Mouse (Mus musculus) embryonic facial prominence, embryonic 14.5 days (tissue): ENCODE results near the gene Slc35f2. TPM values are rescaled to one million over a fixed set of nuclear protein-coding genes. Genes with fewer than 3 reads are reported as not detected.

ENCODE experiments used
- ATAC-seq: fragments of 200-750 bp; cut with Nextera tagmentation; 2 replicates; pipeline ENCODE4 v1.8.0; 2017; ENCODE audit warnings: low read depth, moderate number of reproducible peaks, moderate TSS enrichment
- DNase-seq: peaks from one replicate; pipeline ENCODE4 v3.0.0-alpha.2; 2015; ENCODE audit warnings: low spot score
- H3K27ac ChIP-seq: fragments of 300-500 bp; sonication (generic); replicated peaks from 2 replicates; pipeline ENCODE4 v1.5.1; 2014; ENCODE audit warnings: low read depth, mild to moderate bottlenecking, low read length, moderate library complexity
- H3K27me3 ChIP-seq: fragments of 300-500 bp; sonication (generic); replicated peaks from 2 replicates; pipeline ENCODE4 v1.6.1; 2014; ENCODE audit warnings: low read length; ENCODE audit not compliant: control insufficient read depth, insufficient read depth
- H3K36me3 ChIP-seq: fragments of 300-500 bp; sonication (generic); 2 replicates; pipeline ENCODE4 v1.6.1; 2014; ENCODE audit warnings: low read length, mixed read lengths; ENCODE audit not compliant: control insufficient read depth, insufficient read depth
- H3K4me1 ChIP-seq: fragments of 300-500 bp; sonication (generic); 2 replicates; pipeline ENCODE4 v1.6.1; 2014; ENCODE audit warnings: antibody characterized with exemption, low read length; ENCODE audit not compliant: control insufficient read depth, insufficient read depth
- H3K4me2 ChIP-seq: fragments of 300-500 bp; sonication (generic); 2 replicates; pipeline ENCODE4 v1.6.1; 2014; ENCODE audit warnings: low read depth, mild to moderate bottlenecking, low read length, moderate library complexity, mixed read lengths
- H3K4me3 ChIP-seq: fragments of 300-500 bp; sonication (generic); 2 replicates; pipeline ENCODE4 v1.5.1; 2014; ENCODE audit warnings: low read depth, mild to moderate bottlenecking, low read length
- H3K9ac ChIP-seq: fragments of 300-500 bp; sonication (generic); 2 replicates; pipeline ENCODE4 v1.6.1; 2014; ENCODE audit warnings: low read depth, mild to moderate bottlenecking, low read length, moderate library complexity, mixed read lengths
- H3K9me3 ChIP-seq: fragments of 300-500 bp; sonication (generic); 2 replicates; pipeline ENCODE4 v1.6.1; 2016; ENCODE audit warnings: low read length; ENCODE audit not compliant: control insufficient read depth
- WGBS: fragments of 180-500 bp; shearing (Covaris S2); extraction: QIAGEN DNeasy Blood & Tissue Kit; methylation state at CpG from one replicate; pipeline ENCODE4 v1.1.7; 2014; 5-methylcytosine and 5-hydroxymethylcytosine counted together
- polyA plus RNA-seq: library from polyadenylated mRNA; unstranded; fragments of >200 nt; fragmentation: Nextera tagmentation; extraction: Ambion mirVana; gene quantifications from 2 replicates; pipeline ENCODE4 v1.2.1, GENCODE M21; 2014

Gene Slc35f2
- polyA plus RNA-seq, 1 experiment from 2014 or later = 4.3 TPM

- Histone ChIP-seq H3K9ac (no peak overlapping the region), H3K36me3 (no peaks in the 10 kb centered on the region), H3K4me1 (no peaks in the 10 kb centered on the region), H3K4me3 (no peak overlapping the region), H3K4me2 (no peak overlapping the region), H3K27ac (no peak overlapping the region), H3K9me3 (no peaks in the 10 kb centered on the region), H3K27me3 (no peaks in the 10 kb centered on the region)
- DNase-seq = no peak
- WGBS = 47% methylated on average over 3 of the region's 3 CpGs
- no peak for ATAC-seq
Measured at GRCm38 (mm10) chr9:53835039-53835438, 63.7 kb downstream of the Slc35f2 start.

DNA sequence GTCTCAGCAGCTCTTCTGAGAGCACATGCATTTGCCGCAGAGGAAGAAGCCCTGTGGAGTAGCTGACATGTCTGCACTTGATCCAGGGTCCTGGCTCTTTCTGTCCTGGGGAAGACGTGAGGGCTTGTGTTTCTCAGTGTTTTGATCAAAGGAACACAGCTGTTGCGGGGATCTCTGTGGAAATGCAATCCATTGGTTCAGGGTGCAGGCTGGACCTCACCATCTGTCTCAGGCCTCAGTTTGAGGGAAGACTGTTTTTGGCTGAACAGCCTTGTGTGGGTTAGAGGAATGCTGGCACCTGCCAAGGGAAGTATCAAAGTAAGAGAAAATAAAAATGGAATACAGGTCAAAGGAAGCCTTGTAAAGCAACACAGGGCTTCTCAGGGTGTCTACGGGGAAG, 64.6 kb downstream of the Slc35f2 start:
- ATAC-seq (peak; percentile 41; the same call in 1 of the 2 replicates), DNase-seq (peak; percentile 58)
- WGBS = 41% methylated on average over 4 of the region's 4 CpGs
- Histone ChIP-seq H3K9ac (no peak overlapping the region), H3K4me3 (no peak overlapping the region), H3K27me3 (no peaks in the 10 kb centered on the region), H3K27ac (no peak overlapping the region), H3K4me1 (no peaks in the 10 kb centered on the region), H3K4me2 (no peak overlapping the region), H3K36me3 (no peaks in the 10 kb centered on the region), H3K9me3 (no peaks in the 10 kb centered on the region)

GRCm38 (mm10) chr9:53838816-53839215, 67.5 kb downstream of the Slc35f2 start:
- WGBS = 65% methylated on average over 8 of the region's 8 CpGs
- no peaks in the 10 kb centered on the region for H3K9me3 ChIP-seq
- H3K27ac ChIP-seq = no peak overlapping the region
- H3K4me2 ChIP-seq = no peak overlapping the region
- H3K4me1 ChIP-seq = no peaks in the 10 kb centered on the region
- DNase-seq (no peak), ATAC-seq (no peak)
- H3K9ac ChIP-seq = no peak overlapping the region
- no peak overlapping the region for H3K4me3 ChIP-seq
- H3K36me3 ChIP-seq = no peaks in the 10 kb centered on the region
- H3K27me3 ChIP-seq = no peaks in the 10 kb centered on the region

GRCm38 (mm10) chr9:53848548-53848947, 77.2 kb downstream of the Slc35f2 start:
- Histone ChIP-seq H3K27ac (no peak overlapping the region), H3K9me3 (no peaks in the 10 kb centered on the region), H3K36me3 (no peaks in the 10 kb centered on the region), H3K4me1 (no peaks in the 10 kb centered on the region), H3K9ac (no peak overlapping the region), H3K4me2 (no peak overlapping the region), H3K4me3 (no peak overlapping the region), H3K27me3 (no peaks in the 10 kb centered on the region)
- no peak for DNase-seq
- no peak for ATAC-seq
- 68% methylated on average over 8 of the region's 8 CpGs for WGBS

DNA sequence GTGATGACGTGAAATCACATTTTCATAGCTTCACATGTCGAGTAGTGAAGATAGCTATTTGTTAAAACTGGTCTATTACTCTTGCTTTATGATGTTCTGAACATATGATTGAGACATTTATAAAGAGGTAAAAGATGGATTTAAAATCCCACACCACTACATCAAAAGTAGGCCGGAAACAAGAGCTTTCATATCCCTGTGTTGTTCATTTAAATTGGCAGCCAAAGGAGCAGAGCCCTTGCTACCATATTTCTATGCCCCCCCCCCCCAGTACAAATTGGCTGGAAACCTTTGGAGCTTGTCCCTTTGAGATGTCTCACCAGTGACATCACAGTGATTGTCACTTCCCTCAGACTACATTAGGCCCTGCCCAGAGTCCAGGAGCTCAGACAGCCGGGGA, 78.5 kb downstream of the Slc35f2 start, which contains the start of gene Sln:
Sln (plus strand) TSS at position 301 of the 400 bp plus-strand sequence.
- no peak for ATAC-seq
- no peaks in the 10 kb centered on the region for H3K36me3 ChIP-seq
- H3K27me3 ChIP-seq = no peaks in the 10 kb centered on the region
- DNase-seq = no peak
- H3K9ac ChIP-seq = no peak within 1 kb of the TSS
- no peak within 1 kb of the TSS for H3K4me3 ChIP-seq
- H3K4me1 ChIP-seq = no peaks in the 10 kb centered on the region
- H3K9me3 ChIP-seq = no peaks in the 10 kb centered on the region
- H3K27ac ChIP-seq = no peak within 1 kb of the TSS
- H3K4me2 ChIP-seq = no peak within 1 kb of the TSS
- 88% methylated on average over 4 of the region's 4 CpGs for WGBS

GRCm38 (mm10) chr9:53852158-53852557, 80.8 kb downstream of the Slc35f2 start:
- H3K27me3 ChIP-seq = no peaks in the 10 kb centered on the region
- no peak overlapping the region for H3K4me3 ChIP-seq
- no peak overlapping the region for H3K9ac ChIP-seq
- no peak overlapping the region for H3K4me2 ChIP-seq
- no peaks in the 10 kb centered on the region for H3K4me1 ChIP-seq
- no peak overlapping the region for H3K27ac ChIP-seq
- H3K36me3 ChIP-seq = no peaks in the 10 kb centered on the region
- ATAC-seq = peak; percentile 57; the same call in 1 of the 2 replicates
- 76% methylated on average over 4 of the region's 4 CpGs for WGBS
- H3K9me3 ChIP-seq = no peaks in the 10 kb centered on the region
- DNase-seq = peak; percentile 59

GRCm38 (mm10) chr9:53853672-53854071, 82.3 kb downstream of the Slc35f2 start:
- no peak for DNase-seq
- Histone ChIP-seq H3K36me3 (no peaks in the 10 kb centered on the region), H3K4me3 (no peak overlapping the region), H3K9ac (no peak overlapping the region), H3K9me3 (no peaks in the 10 kb centered on the region), H3K4me2 (no peak overlapping the region), H3K27ac (no peak overlapping the region), H3K27me3 (no peaks in the 10 kb centered on the region), H3K4me1 (no peaks in the 10 kb centered on the region)
- no peak for ATAC-seq
- 80% methylated on average over 1 of the region's 1 CpGs for WGBS

- WGBS = 92% methylated on average over 1 of the region's 1 CpGs
- H3K27ac ChIP-seq = no peak overlapping the region
- no peaks in the 10 kb centered on the region for H3K9me3 ChIP-seq
- no peak overlapping the region for H3K4me2 ChIP-seq
- H3K9ac ChIP-seq = no peak overlapping the region
- no peaks in the 10 kb centered on the region for H3K27me3 ChIP-seq
- no peak for DNase-seq
- H3K4me1 ChIP-seq = no peaks in the 10 kb centered on the region
- ATAC-seq = no peak
- H3K4me3 ChIP-seq = no peak overlapping the region
- H3K36me3 ChIP-seq = no peaks in the 10 kb centered on the region
Measured at GRCm38 (mm10) chr9:53854525-53854924, 83.2 kb downstream of the Slc35f2 start.

- Histone ChIP-seq H3K27ac (no peak overlapping the region), H3K4me3 (no peak overlapping the region), H3K9me3 (no peaks in the 10 kb centered on the region), H3K4me1 (no peaks in the 10 kb centered on the region), H3K27me3 (no peaks in the 10 kb centered on the region), H3K36me3 (no peaks in the 10 kb centered on the region), H3K4me2 (no peak overlapping the region), H3K9ac (no peak overlapping the region)
- ATAC-seq = no peak
- DNase-seq = no peak
- 73% methylated on average over 5 of the region's 5 CpGs for WGBS
Measured at GRCm38 (mm10) chr9:53857864-53858263, 86.5 kb downstream of the Slc35f2 start.
